Mouse (Mus musculus) liver, embryonic 14.5 days (tissue): ENCODE results near the gene Tprgl. TPM values are rescaled to one million over a fixed set of nuclear protein-coding genes. Genes with fewer than 3 reads are reported as not detected.

Experiments
- ATAC-seq: fragments of 200-750 bp; cut with Nextera tagmentation; 2 replicates; pipeline ENCODE4 v1.8.0; 2017; ENCODE audit warnings: moderate number of reproducible peaks, mild to moderate bottlenecking, moderate library complexity; ENCODE audit not compliant: insufficient read depth
- DNase-seq, 3 experiments: peaks; one replicate each; pipeline ENCODE4 v3.0.0-alpha.2; 2012 to 2013; ENCODE audit warnings: low read depth in 3 of 3, low spot score in 3 of 3
- H3K27ac ChIP-seq: fragments of 300-500 bp; sonication (generic); 2 replicates; pipeline ENCODE4 v1.5.1; 2014; ENCODE audit warnings: moderate library complexity, mild to moderate bottlenecking, control low read depth, inconsistent platforms
- H3K27me3 ChIP-seq: fragments of 300-500 bp; sonication (generic); 2 replicates; pipeline ENCODE4 v1.6.1; 2014; ENCODE audit warnings: mild to moderate bottlenecking, low read length, moderate library complexity; ENCODE audit not compliant: control insufficient read depth, insufficient read depth
- H3K36me3 ChIP-seq: fragments of 300-500 bp; sonication (generic); replicated peaks from 2 replicates; pipeline ENCODE4 v1.6.1; 2014; ENCODE audit warnings: low read depth; ENCODE audit not compliant: control insufficient read depth, insufficient read depth
- H3K4me1 ChIP-seq, 2 experiments: fragments of 200-500 bp in 1 of 2; fragments of 300-500 bp in 1 of 2; sonication (generic) in 1 of 2; replicated peaks; 2 replicates each; pipeline ENCODE4 v1.6.1; 2012 to 2014; ENCODE audit warnings: antibody characterized with exemption in 1 of 2, inconsistent platforms in 1 of 2, low read length in 1 of 2; ENCODE audit not compliant: control insufficient read depth in 2 of 2, insufficient read depth in 2 of 2
- H3K4me2 ChIP-seq: fragments of 300-500 bp; sonication (generic); 2 replicates; pipeline ENCODE4 v1.6.1; 2014; ENCODE audit warnings: low read depth, mild to moderate bottlenecking, control low read depth, moderate library complexity
- H3K4me3 ChIP-seq, 2 experiments: fragments of 200-500 bp in 1 of 2; fragments of 300-500 bp in 1 of 2; sonication (generic) in 1 of 2; 2 replicates each; pipeline ENCODE4 v1.5.1; 2012 to 2014; ENCODE audit warnings: low read depth in 2 of 2, low read length in 2 of 2, mild to moderate bottlenecking in 2 of 2, control low read depth in 1 of 2, inconsistent platforms in 1 of 2, moderate library complexity in 1 of 2; ENCODE audit not compliant: insufficient read depth in 1 of 2
- H3K9ac ChIP-seq: fragments of 300-500 bp; sonication (generic); replicated peaks from 2 replicates; pipeline ENCODE4 v1.6.1; 2014; ENCODE audit warnings: mild to moderate bottlenecking, control low read depth, moderate library complexity
- H3K9me3 ChIP-seq: fragments of 300-500 bp; sonication (generic); 2 replicates; pipeline ENCODE4 v1.6.1; 2016; ENCODE audit warnings: low read length, mixed read lengths; ENCODE audit not compliant: control insufficient read depth
- CTCF ChIP-seq: IDR thresholded peaks from 2 replicates; pipeline ENCODE4 v1.5.1; 2016; ENCODE audit warnings: antibody characterized with exemption, low read depth, control low read depth
- EP300 ChIP-seq: IDR thresholded peaks from 2 replicates; pipeline ENCODE4 v1.6.1; 2016; ENCODE audit warnings: antibody characterized with exemption, low read depth
- WGBS: fragments of 180-500 bp; shearing (Covaris S2); extraction: QIAGEN DNeasy Blood & Tissue Kit; methylation state at CpG from one replicate; pipeline ENCODE4 v1.1.7; 2014; ENCODE audit not compliant: insufficient replicate concordance; 5-methylcytosine and 5-hydroxymethylcytosine counted together
- polyA plus RNA-seq, 2 experiments: library from polyadenylated mRNA; depleted of rRNA in 1 of 2; stranded (reverse) in 1 of 2; unstranded in 1 of 2; fragments of >200 nt; fragmentation: Nextera tagmentation in 1 of 2; extraction: Ambion mirVana in 1 of 2; gene quantifications; 2 replicates each; pipeline versions ENCODE4 v1.2.1 to v1.2.3; 2012 to 2014

Tprgl gene
- polyA plus RNA-seq, 2 experiments = 72.6 to 153 TPM

- Histone ChIP-seq H3K27ac (no peak overlapping the region), H3K27me3 (no peaks in the 10 kb centered on the region), H3K4me2 (no peak overlapping the region), H3K9ac (no peak overlapping the region), H3K36me3 (no peaks in the 10 kb centered on the region), H3K9me3 (no peaks in the 10 kb centered on the region), H3K4me3 (no peak overlapping the region), H3K4me1 (peaks cover 34 to 40% of the 10 kb centered on the region in 2 experiments)
- 52% methylated on average over 7 of the region's 7 CpGs for WGBS
- DNase-seq (no peak), ATAC-seq (no peak)
- TF ChIP-seq EP300 (no peak), CTCF (no peak)
Observed at GRCm38 (mm10) chr4:154116421-154116820, 44.0 kb downstream of the Tprgl start.

GRCm38 (mm10) chr4:154109850-154110243, 50.6 kb downstream of the Tprgl start:
- Histone ChIP-seq H3K27me3 (no peaks in the 10 kb centered on the region), H3K27ac (no peak overlapping the region), H3K4me2 (no peak overlapping the region), H3K9me3 (no peaks in the 10 kb centered on the region), H3K4me1 (peaks cover 0 to 4% of the 10 kb centered on the region in 2 experiments; a peak in 1 of 4 replicates), H3K9ac (no peak overlapping the region), H3K36me3 (no peaks in the 10 kb centered on the region), H3K4me3 (no peak overlapping the region)
- WGBS = 68% methylated on average over 11 of the region's 11 CpGs
- no peak for DNase-seq
- ATAC-seq = no peak
- no peak for TF ChIP-seq CTCF
- TF ChIP-seq EP300 = no peak

GRCm38 (mm10) chr4:154109216-154109849, 51.1 kb downstream of the Tprgl start:
- H3K27ac ChIP-seq = no peak overlapping the region
- no peaks in the 10 kb centered on the region for H3K9me3 ChIP-seq
- H3K9ac ChIP-seq = no peak overlapping the region
- ATAC-seq (no peak), DNase-seq (no peak)
- peaks cover 0 to 4% of the 10 kb centered on the region in 2 experiments; a peak in 1 of 4 replicates for H3K4me1 ChIP-seq
- no peaks in the 10 kb centered on the region for H3K36me3 ChIP-seq
- TF ChIP-seq CTCF = no peak
- TF ChIP-seq EP300 = no peak
- H3K4me2 ChIP-seq = no peak overlapping the region
- 46% methylated on average over 18 of the region's 18 CpGs for WGBS
- no peak overlapping the region for H3K4me3 ChIP-seq
- no peaks in the 10 kb centered on the region for H3K27me3 ChIP-seq

Other genes with a start within 250 kb of the Tprgl start
- 26.6 and 30.3 TPM in 2 replicates for gene A430005L14Rik, start 203.4 kb downstream of the Tprgl start, polyA plus RNA-seq (2012; rRNA removed)
- gene A430005L14Rik, start 203.4 kb downstream of the Tprgl start, polyA plus RNA-seq (2014; fragmentation: Nextera tagmentation; extraction: Ambion mirVana) = 57.9 and 61.5 TPM in 2 replicates
- 8.0 and 8.6 TPM in 2 replicates for gene Dffb, start 185.5 kb downstream of the Tprgl start, polyA plus RNA-seq (2012; rRNA removed)
- 5.8 and 6.1 TPM in 2 replicates for gene Dffb, start 185.5 kb downstream of the Tprgl start, polyA plus RNA-seq (2014; fragmentation: Nextera tagmentation; extraction: Ambion mirVana)
- 3.3 and 3.9 TPM in 2 replicates for gene Cep104, start 185.5 kb downstream of the Tprgl start, polyA plus RNA-seq (2012; rRNA removed)
- gene Cep104, start 185.5 kb downstream of the Tprgl start, polyA plus RNA-seq (2014; fragmentation: Nextera tagmentation; extraction: Ambion mirVana) = 5.1 and 6.3 TPM in 2 replicates
- 20.8 and 23.6 TPM in 2 replicates for gene Lrrc47, start 148.9 kb downstream of the Tprgl start, polyA plus RNA-seq (2012; rRNA removed)
- gene Lrrc47, start 148.9 kb downstream of the Tprgl start, polyA plus RNA-seq (2014; fragmentation: Nextera tagmentation; extraction: Ambion mirVana) = 13.2 and 15.1 TPM in 2 replicates
- gene Smim1, start 134.4 kb downstream of the Tprgl start, polyA plus RNA-seq (2012; rRNA removed) = 224 and 276 TPM in 2 replicates
- 446 and 452 TPM in 2 replicates for gene Smim1, start 134.4 kb downstream of the Tprgl start, polyA plus RNA-seq (2014; fragmentation: Nextera tagmentation; extraction: Ambion mirVana)
- not detected in 2 replicates for gene Ccdc27, start 118.0 kb downstream of the Tprgl start, polyA plus RNA-seq (2012; rRNA removed)
- not detected in 2 replicates for gene Ccdc27, start 118.0 kb downstream of the Tprgl start, polyA plus RNA-seq (2014; fragmentation: Nextera tagmentation; extraction: Ambion mirVana)
- 0.01 TPM in 2 replicates for gene Trp73, start 20.5 kb downstream of the Tprgl start, polyA plus RNA-seq (2012; rRNA removed)
- gene Trp73, start 20.5 kb downstream of the Tprgl start, polyA plus RNA-seq (2014; fragmentation: Nextera tagmentation; extraction: Ambion mirVana) = 0.06 TPM in 1 of 2 replicates, not detected in the other
- gene Wrap73, start 18.3 kb downstream of the Tprgl start, polyA plus RNA-seq (2012; rRNA removed) = 15.8 and 19.6 TPM in 2 replicates
- gene Wrap73, start 18.3 kb downstream of the Tprgl start, polyA plus RNA-seq (2014; fragmentation: Nextera tagmentation; extraction: Ambion mirVana) = 25.9 and 26.2 TPM in 2 replicates
- 0.77 and 1.1 TPM in 2 replicates for gene Megf6, start 10.1 kb upstream of the Tprgl start, polyA plus RNA-seq (2012; rRNA removed)
- 0.83 and 1.0 TPM in 2 replicates for gene Megf6, start 10.1 kb upstream of the Tprgl start, polyA plus RNA-seq (2014; fragmentation: Nextera tagmentation; extraction: Ambion mirVana)
- gene Arhgef16, start 141.0 kb upstream of the Tprgl start, polyA plus RNA-seq (2012; rRNA removed) = 2.5 and 2.8 TPM in 2 replicates
- 3.6 and 4.3 TPM in 2 replicates for gene Arhgef16, start 141.0 kb upstream of the Tprgl start, polyA plus RNA-seq (2014; fragmentation: Nextera tagmentation; extraction: Ambion mirVana)
- not detected in 2 replicates for gene B230104I21Rik, start 175.5 kb upstream of the Tprgl start, polyA plus RNA-seq (2012; rRNA removed)
- gene B230104I21Rik, start 175.5 kb upstream of the Tprgl start, polyA plus RNA-seq (2014; fragmentation: Nextera tagmentation; extraction: Ambion mirVana) = not detected in 2 replicates